Mouse (Mus musculus): ENCODE measurements around the gene 4930402F06Rik.

Gene 4930402F06Rik

GRCm38 (mm10) chr2:35417231-35417630 lies 20.3 kb upstream of the 4930402F06Rik start:
- CTCF ChIA-PET = no interaction called here

- CTCF ChIA-PET = no interaction called here
Measured at GRCm38 (mm10) chr2:35416473-35416872, 19.5 kb upstream of the 4930402F06Rik start.

- CTCF ChIA-PET = no interaction called here
Measured at GRCm38 (mm10) chr2:35412810-35413209, 15.8 kb upstream of the 4930402F06Rik start.

GRCm38 (mm10) chr2:35412246-35412645 lies 15.3 kb upstream of the 4930402F06Rik start:
- CTCF ChIA-PET = no interaction called here

GRCm38 (mm10) chr2:35411640-35412190 lies 14.7 kb upstream of the 4930402F06Rik start:
- CTCF ChIA-PET = no interaction called here

GRCm38 (mm10) chr2:35409466-35409865 lies 12.5 kb upstream of the 4930402F06Rik start:
- CTCF ChIA-PET = no interaction called here

- CTCF ChIA-PET = no interaction called here
Measured at GRCm38 (mm10) chr2:35408409-35409110, 11.6 kb upstream of the 4930402F06Rik start.

- CTCF ChIA-PET = no interaction called here
Measured at GRCm38 (mm10) chr2:35407878-35408277, 10.9 kb upstream of the 4930402F06Rik start.

GRCm38 (mm10) chr2:35407266-35407665 lies 10.3 kb upstream of the 4930402F06Rik start:
- CTCF ChIA-PET = no interaction called here

GRCm38 (mm10) chr2:35406611-35407010 lies 9.6 kb upstream of the 4930402F06Rik start:
- CTCF ChIA-PET = no interaction called here

- CTCF ChIA-PET = no interaction called here
Measured at GRCm38 (mm10) chr2:35402391-35402790, 5.4 kb upstream of the 4930402F06Rik start.

GRCm38 (mm10) chr2:35400739-35401138 lies 3.8 kb upstream of the 4930402F06Rik start:
- CTCF ChIA-PET = interaction anchor here (0.8 kb wide), 1 partner anchor 1932 kb away, joined by 10 read pairs; the partner anchor contains the start of gene Zbtb43

GRCm38 (mm10) chr2:35398184-35398828 lies 1.3 kb upstream of the 4930402F06Rik start:
- CTCF ChIA-PET = interaction anchor here (0.6 to 0.7 kb wide), 2 partner anchors 146 to 158 kb away, joined by 3 to 11 read pairs; no protein-coding TSS in a partner anchor

- CTCF ChIA-PET = interaction anchor here (0.5 to 0.7 kb wide), 4 partner anchors 8 to 662 kb away, joined by 3 to 11 read pairs (median 4); no protein-coding TSS in a partner anchor
Measured at GRCm38 (mm10) chr2:35397590-35398173, 707 bp upstream of the 4930402F06Rik start.

- CTCF ChIA-PET = no interaction called here
Measured at GRCm38 (mm10) chr2:35385441-35385871, 11.5 kb downstream of the 4930402F06Rik start.

GRCm38 (mm10) chr2:35379306-35379705 lies 17.7 kb downstream of the 4930402F06Rik start:
- CTCF ChIA-PET = no interaction called here

GRCm38 (mm10) chr2:35377600-35377999 lies 19.4 kb downstream of the 4930402F06Rik start:
- CTCF ChIA-PET = no interaction called here

- CTCF ChIA-PET = interaction anchor here (0.7 to 1.1 kb wide), 3 partner anchors 75 to 131 kb away, joined by 3 to 4 read pairs (median 4); no protein-coding TSS in a partner anchor
Measured at GRCm38 (mm10) chr2:35373003-35373402, 24.0 kb downstream of the 4930402F06Rik start.

GRCm38 (mm10) chr2:35370686-35371085 lies 26.3 kb downstream of the 4930402F06Rik start:
- CTCF ChIA-PET = interaction anchor here (0.7 kb wide), 1 partner anchor 160 kb away, joined by 3 read pairs; no protein-coding TSS in a partner anchor

GRCm38 (mm10) chr2:35367629-35368028 lies 29.3 kb downstream of the 4930402F06Rik start, which contains the start of gene 4930568D16Rik:
4930568D16Rik (minus strand) TSS chr2:35367729.
- CTCF ChIA-PET = no interaction called here

- CTCF ChIA-PET = interaction anchor here (0.7 to 3.7 kb wide), 3 partner anchors 11 to 51 kb away, joined by 5 to 18 read pairs (median 10); no protein-coding TSS in a partner anchor
Measured at GRCm38 (mm10) chr2:35349184-35349583, 47.8 kb downstream of the 4930402F06Rik start.

GRCm38 (mm10) chr2:35345984-35346383 lies 51.0 kb downstream of the 4930402F06Rik start:
- CTCF ChIA-PET = no interaction called here

Measured in spleen, embryonic (tissue).